Mouse (Mus musculus): ENCODE measurements around the gene Hist2h3c2. TPM values are rescaled to one million over a fixed set of nuclear protein-coding genes. Genes with fewer than 3 reads are reported as not detected.
"Not testable (repeated sequence)": the region's sequence is repeated elsewhere in the genome, so short reads cannot be mapped to it uniquely, and the experiment has no call there.

The Hist2h3c2 gene
- polyA plus RNA-seq (2012; fragmentation: generic; extraction: Trizol) = 5.1 TPM
- long read RNA-seq, experiment 1 = 0 reads
- long read RNA-seq, experiment 2 = 0 reads

GRCm38 (mm10) chr3:96238954-96239793, at the start of gene Hist2h3c2:
Hist2h3c2 (minus strand) TSS chr3:96239127.
- not testable (repeated sequence) for H3K36me3 ChIP-seq (ENCODE audit: control insufficient read depth, insufficient read depth); H3K27me3 ChIP-seq (ENCODE audit: control insufficient read depth, insufficient read depth, insufficient read length); H3K79me3 ChIP-seq (ENCODE audit: low read depth); H3K79me2 ChIP-seq (ENCODE audit: control insufficient read depth, insufficient read depth)
- peak within 1 kb of the TSS; percentile 42 for H3K4me3 ChIP-seq (ENCODE audit: insufficient read depth, poor library complexity, severe bottlenecking)
- H3ac ChIP-seq (ENCODE audit: control insufficient read depth, insufficient read length, low read depth) = peak within 1 kb of the TSS; percentile 68

GRCm38 (mm10) chr3:96287334-96287733, 48.4 kb upstream of the Hist2h3c2 start:
- not testable (repeated sequence) for H3K27me3 ChIP-seq (ENCODE audit: control insufficient read depth, insufficient read depth, insufficient read length); H3K4me3 ChIP-seq (ENCODE audit: insufficient read depth, poor library complexity, severe bottlenecking); H3K79me2 ChIP-seq (ENCODE audit: control insufficient read depth, insufficient read depth); H3K36me3 ChIP-seq (ENCODE audit: control insufficient read depth, insufficient read depth); H3ac ChIP-seq (ENCODE audit: control insufficient read depth, insufficient read length, low read depth); H3K79me3 ChIP-seq (ENCODE audit: low read depth)
- peak; percentile 75 for TF ChIP-seq CTCF (IDR thresholded peaks at IDR 0.05; ENCODE audit: control insufficient read depth, insufficient read depth, insufficient read length)

- TF ChIP-seq MYOG (IDR thresholded peaks at IDR 0.05; ENCODE audit: control insufficient read depth, extremely low read depth, insufficient read length) = no peak
- TF ChIP-seq CTCF (IDR thresholded peaks at IDR 0.05; ENCODE audit: control insufficient read depth, insufficient read depth, insufficient read length) = peak; percentile 5
- no peak for TF ChIP-seq FOSL1 (IDR thresholded peaks at IDR 0.05; ENCODE audit: insufficient read depth, low read length, poor library complexity, severe bottlenecking)
- no peak for TF ChIP-seq MYOD1 (IDR thresholded peaks at IDR 0.05; ENCODE audit: control insufficient read depth, insufficient read length, low read depth)
- TF ChIP-seq USF1 (IDR thresholded peaks at IDR 0.05; ENCODE audit: low read depth) = no peak
- Histone ChIP-seq H3K4me3 (ENCODE audit: insufficient read depth, poor library complexity, severe bottlenecking) (no peak overlapping the region), H3K79me3 (ENCODE audit: low read depth) (no peaks in the 10 kb centered on the region), H3K79me2 (ENCODE audit: control insufficient read depth, insufficient read depth) (no peaks in the 10 kb centered on the region), H3ac (ENCODE audit: control insufficient read depth, insufficient read length, low read depth) (no peak overlapping the region), H3K36me3 (ENCODE audit: control insufficient read depth, insufficient read depth) (no peaks in the 10 kb centered on the region), H3K27me3 (ENCODE audit: control insufficient read depth, insufficient read depth, insufficient read length) (no peaks in the 10 kb centered on the region)
Observed at GRCm38 (mm10) chr3:96284457-96284856, 45.5 kb upstream of the Hist2h3c2 start.

GRCm38 (mm10) chr3:96280660-96281059, 41.7 kb upstream of the Hist2h3c2 start:
- Histone ChIP-seq H3ac (ENCODE audit: control insufficient read depth, insufficient read length, low read depth) (no peak overlapping the region), H3K79me2 (ENCODE audit: control insufficient read depth, insufficient read depth) (no peaks in the 10 kb centered on the region), H3K79me3 (ENCODE audit: low read depth) (no peaks in the 10 kb centered on the region), H3K27me3 (ENCODE audit: control insufficient read depth, insufficient read depth, insufficient read length) (no peaks in the 10 kb centered on the region), H3K4me3 (ENCODE audit: insufficient read depth, poor library complexity, severe bottlenecking) (no peak overlapping the region), H3K36me3 (ENCODE audit: control insufficient read depth, insufficient read depth) (no peaks in the 10 kb centered on the region)
- TF ChIP-seq CTCF (IDR thresholded peaks at IDR 0.05; ENCODE audit: control insufficient read depth, insufficient read depth, insufficient read length) (no peak), MYOD1 (IDR thresholded peaks at IDR 0.05; ENCODE audit: control insufficient read depth, insufficient read length, low read depth) (no peak), FOSL1 (IDR thresholded peaks at IDR 0.05; ENCODE audit: insufficient read depth, low read length, poor library complexity, severe bottlenecking) (no peak), MYOG (IDR thresholded peaks at IDR 0.05; ENCODE audit: control insufficient read depth, extremely low read depth, insufficient read length) (no peak), USF1 (IDR thresholded peaks at IDR 0.05; ENCODE audit: low read depth) (no peak), CEBPB (IDR thresholded peaks at IDR 0.05; ENCODE audit: low read depth) (no peak), MAX (IDR thresholded peaks at IDR 0.05) (no peak)

- Histone ChIP-seq H3K36me3 (ENCODE audit: control insufficient read depth, insufficient read depth) (no peaks in the 10 kb centered on the region), H3K79me2 (ENCODE audit: control insufficient read depth, insufficient read depth) (peaks cover 6% of the 10 kb centered on the region), H3K4me3 (ENCODE audit: insufficient read depth, poor library complexity, severe bottlenecking) (no peak overlapping the region), H3K79me3 (ENCODE audit: low read depth) (no peaks in the 10 kb centered on the region), H3K27me3 (ENCODE audit: control insufficient read depth, insufficient read depth, insufficient read length) (no peaks in the 10 kb centered on the region), H3ac (ENCODE audit: control insufficient read depth, insufficient read length, low read depth) (peak overlapping the region; percentile 55)
- TF ChIP-seq CTCF (IDR thresholded peaks at IDR 0.05; ENCODE audit: control insufficient read depth, insufficient read depth, insufficient read length) = peak; percentile 85
- peak; percentile 77 for TF ChIP-seq MAX (IDR thresholded peaks at IDR 0.05)
- TF ChIP-seq CEBPB (IDR thresholded peaks at IDR 0.05; ENCODE audit: low read depth) = no peak
- TF ChIP-seq FOSL1 (IDR thresholded peaks at IDR 0.05; ENCODE audit: insufficient read depth, low read length, poor library complexity, severe bottlenecking) = no peak
- TF ChIP-seq USF1 (IDR thresholded peaks at IDR 0.05; ENCODE audit: low read depth) = no peak
- no peak for TF ChIP-seq MYOD1 (IDR thresholded peaks at IDR 0.05; ENCODE audit: control insufficient read depth, insufficient read length, low read depth)
- TF ChIP-seq MYOG (IDR thresholded peaks at IDR 0.05; ENCODE audit: control insufficient read depth, extremely low read depth, insufficient read length) = no peak
Observed at GRCm38 (mm10) chr3:96277800-96278624, 39.1 kb upstream of the Hist2h3c2 start.

GRCm38 (mm10) chr3:96277428-96277799, 38.5 kb upstream of the Hist2h3c2 start:
- peak overlapping the region; percentile 55 for H3ac ChIP-seq (ENCODE audit: control insufficient read depth, insufficient read length, low read depth)
- TF ChIP-seq FOSL1 (IDR thresholded peaks at IDR 0.05; ENCODE audit: insufficient read depth, low read length, poor library complexity, severe bottlenecking) (no peak), CTCF (IDR thresholded peaks at IDR 0.05; ENCODE audit: control insufficient read depth, insufficient read depth, insufficient read length) (no peak), USF1 (IDR thresholded peaks at IDR 0.05; ENCODE audit: low read depth) (no peak), MAX (IDR thresholded peaks at IDR 0.05) (no peak), MYOD1 (IDR thresholded peaks at IDR 0.05; ENCODE audit: control insufficient read depth, insufficient read length, low read depth) (no peak), CEBPB (IDR thresholded peaks at IDR 0.05; ENCODE audit: low read depth) (no peak), MYOG (IDR thresholded peaks at IDR 0.05; ENCODE audit: control insufficient read depth, extremely low read depth, insufficient read length) (no peak)

More at GRCm38 (mm10) chr3:96277428-96277799, 38.5 kb upstream of the Hist2h3c2 start:
- Histone ChIP-seq H3K4me3 (ENCODE audit: insufficient read depth, poor library complexity, severe bottlenecking) (no peak overlapping the region), H3K79me3 (ENCODE audit: low read depth) (no peaks in the 10 kb centered on the region), H3K79me2 (ENCODE audit: control insufficient read depth, insufficient read depth) (peaks cover 6% of the 10 kb centered on the region), H3K27me3 (ENCODE audit: control insufficient read depth, insufficient read depth, insufficient read length) (no peaks in the 10 kb centered on the region), H3K36me3 (ENCODE audit: control insufficient read depth, insufficient read depth) (no peaks in the 10 kb centered on the region)
